Mouse (Mus musculus) macrophage (primary cell): ENCODE data around the gene Tnnt3. TPM values are rescaled to one million over a fixed set of nuclear protein-coding genes. Genes with fewer than 3 reads are reported as not detected.
A peak's percentile ranks its signal among the peaks of the same experiment; 100 is the strongest.

Experiments
- H3K27ac ChIP-seq: fragments of 350-480 bp; formaldehyde crosslinking; 2 replicates; pipeline ENCODE4 v1.9.0; 2021
- H3K36me3 ChIP-seq: fragments of 350-480 bp; formaldehyde crosslinking; 2 replicates; pipeline ENCODE4 v1.9.0; 2021; ENCODE audit errors: inconsistent target
- H3K4me3 ChIP-seq: fragments of 350-480 bp; formaldehyde crosslinking; 2 replicates; pipeline ENCODE4 v1.9.0; 2021; ENCODE audit errors: inconsistent target
- H3K79me2 ChIP-seq: fragments of 350-480 bp; formaldehyde crosslinking; 2 replicates; pipeline ENCODE4 v1.9.0; 2021; ENCODE audit errors: inconsistent target
- WGBS: methylation state at CpG from one replicate; pipeline ENCODE4 v1.1.7; 2026; ENCODE audit warnings: inconsistent platforms; ENCODE audit not compliant: missing documents; 5-methylcytosine and 5-hydroxymethylcytosine counted together
- polyA plus RNA-seq: library from polyadenylated mRNA; stranded (reverse); fragments of 250-400 nt; gene quantifications from 3 replicates; pipeline ENCODE4 v1.2.4, GENCODE M21; 2018; ENCODE audit warnings: inconsistent platforms

The Tnnt3 gene
- polyA plus RNA-seq, 1 experiment from 2014 or later, result not detected

DNA sequence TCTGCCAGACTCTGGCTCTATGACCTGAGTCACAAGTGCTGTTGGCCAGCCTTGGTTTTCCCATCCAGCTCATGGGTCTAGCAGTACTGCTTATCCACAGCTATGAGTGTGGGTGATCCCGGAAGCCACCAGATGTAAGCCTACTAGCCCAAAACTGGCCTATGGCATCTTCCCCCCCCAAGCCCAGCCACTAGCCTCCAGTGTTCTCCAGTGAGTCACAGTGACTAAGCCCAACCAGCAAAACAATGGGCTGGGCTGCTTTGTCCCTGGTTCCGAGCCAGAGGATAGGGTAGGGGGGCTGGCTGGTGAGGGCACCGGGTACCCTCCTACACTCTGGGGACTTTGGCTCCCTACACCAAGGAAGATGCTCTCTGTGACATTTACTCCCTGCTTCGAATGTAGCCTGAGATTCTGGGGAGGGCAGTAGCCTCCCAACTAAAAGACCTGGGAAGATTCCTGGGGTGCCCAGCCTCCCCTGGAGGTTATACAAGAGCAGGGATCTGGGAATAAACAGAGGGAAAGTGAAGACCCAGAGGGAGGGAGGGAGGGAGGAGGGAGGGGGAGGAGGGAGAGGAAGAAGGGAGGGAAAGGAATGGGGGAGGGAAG lies 27.7 kb upstream of the Tnnt3 start:
- H3K4me3 ChIP-seq, result no peak overlapping the region
- peak overlapping the region; percentile 27 for H3K27ac ChIP-seq
- H3K79me2 ChIP-seq, result peaks cover 99% of the 10 kb centered on the region
- no peaks in the 10 kb centered on the region for H3K36me3 ChIP-seq
- WGBS, result 52% methylated on average over 4 of the region's 4 CpGs

DNA sequence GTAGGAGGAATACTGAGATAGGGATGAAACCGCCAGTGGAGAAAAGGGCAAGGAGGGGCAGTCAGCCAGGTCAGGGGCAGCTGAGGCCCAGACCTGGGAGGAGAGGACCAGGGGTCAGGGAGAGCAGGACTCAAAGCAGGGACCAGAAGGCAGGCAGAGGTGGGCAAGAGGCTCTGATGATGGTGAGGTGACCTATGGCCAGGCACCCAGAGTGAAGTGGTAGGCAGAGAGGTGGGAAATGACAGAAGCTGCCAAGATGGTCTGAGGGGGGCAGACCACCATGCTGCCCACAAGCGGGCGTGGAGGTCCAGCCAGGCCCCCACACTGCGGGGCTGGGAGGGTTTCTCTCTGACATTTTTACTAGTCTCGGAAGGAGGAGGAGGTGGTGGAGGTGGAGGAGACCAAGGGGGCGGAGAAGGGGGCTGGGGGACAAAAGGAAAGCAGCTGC lies 27.2 kb upstream of the Tnnt3 start:
- peaks cover 99% of the 10 kb centered on the region for H3K79me2 ChIP-seq
- H3K27ac ChIP-seq, result no peak overlapping the region
- no peaks in the 10 kb centered on the region for H3K36me3 ChIP-seq
- WGBS, result 84% methylated on average over 5 of the region's 6 CpGs
- no peak overlapping the region for H3K4me3 ChIP-seq

DNA sequence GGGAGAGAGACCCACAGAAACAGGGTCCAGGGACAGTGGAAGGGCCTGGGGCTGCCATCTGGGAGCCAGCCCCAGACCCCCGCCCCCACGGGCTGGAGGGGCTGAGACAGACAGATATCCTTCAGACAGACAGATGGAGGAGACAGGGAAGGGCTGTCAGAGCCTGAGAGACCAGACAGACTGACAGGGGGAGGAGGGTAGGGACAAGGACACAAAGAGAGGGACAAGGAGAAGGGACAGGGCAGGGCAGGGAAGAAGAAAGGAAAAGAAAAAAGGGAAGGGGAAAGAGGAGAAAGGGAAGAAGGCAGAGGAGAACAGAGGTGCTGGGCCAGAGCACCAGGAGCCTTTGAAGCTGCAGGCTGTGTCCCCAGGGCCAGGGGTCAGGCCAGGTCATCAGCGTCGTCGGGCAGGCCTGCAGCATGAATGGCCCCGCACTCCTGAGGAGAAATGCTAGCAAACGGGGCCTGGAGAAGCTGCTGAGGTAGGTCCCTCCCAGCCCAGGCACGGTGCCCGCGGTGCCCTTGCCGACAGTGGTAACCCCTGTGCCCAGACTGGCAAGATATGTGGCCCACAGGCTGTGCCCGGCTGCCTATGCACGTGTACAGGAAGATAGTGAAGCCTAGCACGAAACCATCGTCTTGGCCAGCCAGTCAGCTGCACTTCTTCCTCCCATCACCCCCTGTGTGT lies 26.6 kb upstream of the Tnnt3 start:
- WGBS, result 69% methylated on average over 15 of the region's 15 CpGs
- H3K36me3 ChIP-seq, result no peaks in the 10 kb centered on the region
- H3K27ac ChIP-seq, result no peak overlapping the region
- H3K4me3 ChIP-seq, result no peak overlapping the region
- peaks cover 99% of the 10 kb centered on the region for H3K79me2 ChIP-seq

DNA sequence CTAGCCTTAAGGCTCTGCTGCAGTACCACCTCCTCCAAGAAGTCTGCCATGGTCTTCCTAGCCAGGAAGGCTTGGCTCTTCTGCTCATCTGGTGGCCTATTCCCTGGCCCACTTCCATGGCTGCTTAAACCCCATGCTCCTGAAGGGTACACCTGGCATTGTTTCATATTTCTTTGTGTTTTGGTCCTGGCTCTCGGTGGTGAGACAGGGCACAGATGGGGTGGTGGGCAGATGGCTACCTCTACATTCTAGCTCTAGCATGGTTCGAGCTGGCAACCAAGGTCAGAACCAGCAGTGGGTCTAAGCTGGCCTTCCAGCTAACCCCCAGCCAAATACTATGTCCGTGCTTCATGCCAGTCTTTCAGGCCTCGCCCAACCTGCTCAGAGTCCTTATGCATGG lies 25.7 kb upstream of the Tnnt3 start:
- Histone ChIP-seq H3K27ac (no peak overlapping the region), H3K79me2 (peaks cover 99% of the 10 kb centered on the region), H3K4me3 (no peak overlapping the region), H3K36me3 (no peaks in the 10 kb centered on the region)
- WGBS, result 98% methylated on average over 4 of the region's 4 CpGs

DNA sequence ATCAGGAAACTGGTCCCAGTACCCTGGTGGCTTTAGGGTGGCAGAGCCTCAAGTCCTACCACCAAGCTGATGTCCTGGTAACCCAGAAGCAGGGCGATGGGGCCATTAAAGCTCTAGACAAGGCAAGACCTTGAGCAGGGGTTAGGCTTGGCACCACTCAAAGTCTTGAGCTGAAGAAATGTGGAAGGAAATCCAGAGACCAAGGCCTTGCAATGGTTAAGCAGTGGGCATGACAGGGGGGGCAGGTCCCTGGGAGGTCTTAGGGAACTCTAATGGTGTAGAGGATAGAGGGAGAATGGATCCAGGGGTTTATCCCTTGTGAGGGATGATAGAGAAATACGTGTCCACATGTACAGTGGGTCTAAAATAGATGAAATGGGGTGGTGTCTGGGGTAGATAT lies 25.2 kb upstream of the Tnnt3 start:
- 96% methylated on average over 2 of the region's 2 CpGs for WGBS
- H3K79me2 ChIP-seq, result peaks cover 99% of the 10 kb centered on the region
- no peaks in the 10 kb centered on the region for H3K36me3 ChIP-seq
- no peak overlapping the region for H3K4me3 ChIP-seq
- H3K27ac ChIP-seq, result no peak overlapping the region

DNA sequence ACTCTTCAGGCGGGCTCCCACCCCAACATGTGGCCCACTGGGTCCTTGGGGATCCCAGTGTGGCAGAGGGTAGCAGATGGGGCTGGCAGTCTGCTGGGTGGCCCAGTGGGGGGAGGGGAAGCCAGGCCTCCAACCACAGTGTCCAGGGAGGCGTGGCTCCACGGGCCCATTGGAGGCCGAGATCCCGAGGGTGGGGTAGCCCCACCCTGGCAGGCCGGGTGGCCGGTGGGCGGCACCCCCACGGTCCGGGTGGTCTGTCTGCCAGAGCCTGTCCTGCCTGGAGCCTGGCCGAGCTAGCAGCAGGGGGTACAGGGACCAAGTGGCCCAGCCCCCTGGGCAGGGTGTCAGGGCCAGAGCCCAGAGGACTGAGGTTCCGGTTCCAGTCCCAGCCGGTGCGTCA lies 23.8 kb upstream of the Tnnt3 start:
- H3K79me2 ChIP-seq, result peaks cover 99% of the 10 kb centered on the region
- no peak overlapping the region for H3K27ac ChIP-seq
- H3K4me3 ChIP-seq, result no peak overlapping the region
- H3K36me3 ChIP-seq, result no peaks in the 10 kb centered on the region
- 99% methylated on average over 8 of the region's 14 CpGs for WGBS

DNA sequence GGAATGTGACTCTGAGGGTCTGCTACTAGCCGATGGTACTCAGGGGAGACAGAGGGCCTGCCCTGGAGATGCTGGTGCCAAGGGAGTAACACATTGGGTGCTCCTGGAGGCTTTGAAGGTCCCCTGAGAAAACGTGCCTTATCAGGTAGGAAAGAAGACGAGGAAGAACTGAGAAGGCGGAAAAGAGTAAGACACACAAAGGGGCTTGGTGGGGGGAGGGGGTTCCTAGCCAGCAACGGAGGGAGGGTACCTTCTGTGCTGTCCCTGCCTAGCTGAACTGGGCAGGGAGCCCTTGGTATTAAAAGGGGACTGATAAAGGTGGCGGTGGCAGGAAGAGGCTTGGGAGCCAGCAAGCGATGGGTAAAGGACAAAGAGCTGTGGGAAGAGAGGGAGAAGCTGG lies 23.0 kb upstream of the Tnnt3 start:
- 90% methylated on average over 7 of the region's 7 CpGs for WGBS
- no peaks in the 10 kb centered on the region for H3K36me3 ChIP-seq

DNA sequence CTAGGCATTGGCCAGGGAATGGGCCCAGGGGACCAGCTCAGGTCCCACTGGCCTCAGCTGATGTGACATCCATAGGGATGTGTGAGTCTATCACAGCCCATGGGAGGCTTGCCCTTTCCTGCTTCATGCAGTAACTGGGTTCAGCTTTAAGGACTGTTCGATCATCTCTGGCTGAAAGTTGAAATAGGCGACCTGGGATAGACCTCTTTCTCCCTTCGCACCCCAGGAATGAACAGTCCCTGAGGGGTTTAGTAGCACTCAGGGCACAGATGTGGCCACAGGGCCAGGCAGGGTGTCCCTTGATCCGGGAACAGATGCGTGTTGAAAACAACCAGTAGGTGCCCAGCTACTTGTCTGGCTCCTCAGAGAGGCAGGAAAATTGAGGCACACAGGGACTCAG lies 22.4 kb upstream of the Tnnt3 start:
- Histone ChIP-seq H3K79me2 (peaks cover 99% of the 10 kb centered on the region), H3K36me3 (no peaks in the 10 kb centered on the region), H3K4me3 (no peak overlapping the region), H3K27ac (no peak overlapping the region)
- 94% methylated on average over 5 of the region's 5 CpGs for WGBS

More for the DNA sequence above, 23.0 kb upstream of the Tnnt3 start:
- Histone ChIP-seq H3K79me2 (peaks cover 99% of the 10 kb centered on the region), H3K4me3 (no peak overlapping the region), H3K27ac (no peak overlapping the region)

DNA sequence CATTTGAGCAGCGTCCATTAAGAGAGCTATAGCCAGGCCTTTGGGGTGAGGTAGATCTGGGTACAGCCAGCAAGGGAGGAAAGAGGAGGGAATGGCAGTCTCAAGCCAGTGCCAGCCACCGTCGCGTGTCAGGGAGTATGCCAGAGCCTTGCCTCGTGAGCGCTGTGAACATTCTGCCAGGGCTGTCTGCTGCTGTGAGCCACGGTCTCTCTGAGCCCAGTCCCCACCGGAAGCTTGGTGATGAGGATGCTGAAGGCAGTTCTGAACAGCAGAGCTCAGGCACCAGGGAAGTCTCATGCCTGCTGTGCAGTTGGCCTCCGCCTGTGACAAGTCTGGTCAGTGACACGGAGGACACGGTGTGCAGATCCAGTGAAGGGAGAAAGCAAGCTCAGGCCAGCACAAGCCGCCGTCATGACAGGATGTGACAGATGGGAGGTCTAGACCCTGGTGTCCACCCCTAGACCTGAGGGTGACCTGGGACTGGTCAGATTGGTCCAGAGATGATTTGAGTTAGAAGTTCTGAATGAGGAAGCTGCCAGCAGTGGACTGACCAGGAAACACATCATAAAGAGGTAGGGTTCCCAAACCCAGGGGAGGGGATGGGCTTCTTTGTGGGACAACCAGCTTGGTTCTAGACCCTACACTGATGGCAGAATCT lies 21.7 kb upstream of the Tnnt3 start:
- no peaks in the 10 kb centered on the region for H3K36me3 ChIP-seq
- H3K4me3 ChIP-seq, result no peak overlapping the region
- 94% methylated on average over 13 of the region's 13 CpGs for WGBS

DNA sequence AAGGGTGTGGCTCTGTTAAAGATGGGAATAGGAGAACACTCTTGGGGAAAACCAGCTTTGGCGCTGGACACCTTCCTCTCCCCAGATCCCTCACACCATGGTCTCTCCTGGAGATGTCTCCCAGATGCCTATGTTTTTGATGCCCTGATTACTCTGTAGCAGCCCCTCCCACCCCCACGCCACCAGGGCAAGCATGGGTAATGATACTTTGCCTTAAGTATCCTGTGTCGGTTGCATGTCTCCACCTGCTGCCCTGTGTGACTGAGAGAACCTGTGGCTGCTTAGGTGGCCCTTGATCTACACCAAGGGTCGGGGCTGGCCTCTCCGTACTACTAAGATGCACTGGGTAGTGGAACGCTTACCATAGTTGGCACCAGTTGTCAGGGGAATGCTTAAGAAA lies 20.6 kb upstream of the Tnnt3 start:
- Histone ChIP-seq H3K27ac (no peak overlapping the region), H3K4me3 (no peak overlapping the region), H3K36me3 (no peaks in the 10 kb centered on the region), H3K79me2 (peaks cover 92% of the 10 kb centered on the region)
- WGBS, result 96% methylated on average over 6 of the region's 6 CpGs

More for the DNA sequence above, 21.7 kb upstream of the Tnnt3 start:
- Histone ChIP-seq H3K79me2 (peaks cover 96% of the 10 kb centered on the region), H3K27ac (no peak overlapping the region)

DNA sequence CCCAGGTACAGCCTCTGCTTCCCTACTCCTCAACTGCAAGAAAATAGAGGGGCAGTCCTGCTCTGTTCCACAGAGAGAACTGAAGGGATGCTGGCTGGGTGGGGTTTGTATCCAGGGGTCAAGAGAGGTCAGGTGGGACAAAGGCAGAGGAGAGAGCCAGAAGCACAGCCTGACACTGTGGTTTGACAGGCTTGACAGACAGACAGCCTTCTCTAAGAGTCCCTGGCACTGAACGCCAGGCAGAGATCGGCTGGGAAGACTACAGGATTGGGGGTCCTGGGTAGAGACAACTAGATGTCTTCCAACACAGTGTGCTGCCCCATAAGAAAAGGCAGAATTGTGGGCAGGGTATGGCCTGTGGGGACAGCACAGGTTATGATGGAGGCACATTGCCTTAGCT lies 20.1 kb upstream of the Tnnt3 start:
- WGBS, result 93% methylated on average over 2 of the region's 2 CpGs
- H3K27ac ChIP-seq, result no peak overlapping the region
- no peaks in the 10 kb centered on the region for H3K36me3 ChIP-seq

DNA sequence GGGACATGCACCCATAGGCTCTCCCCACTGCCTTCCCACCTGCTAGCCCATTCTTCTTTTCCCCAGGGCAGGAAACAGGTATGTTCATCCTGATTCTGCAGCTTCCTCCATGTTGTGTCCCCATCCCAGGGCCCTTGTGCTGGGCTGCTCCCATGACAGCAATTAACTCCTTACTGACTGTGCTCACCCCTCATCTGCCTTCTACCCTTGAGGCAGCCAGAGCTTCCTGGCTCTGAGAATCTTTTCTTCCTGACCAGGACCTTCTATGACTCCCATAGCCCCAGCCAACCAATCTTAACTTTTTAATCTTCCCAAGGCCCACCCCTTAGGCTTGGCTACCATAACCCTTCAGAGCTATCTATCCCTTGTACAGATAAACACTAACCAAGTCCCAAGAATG lies 19.3 kb upstream of the Tnnt3 start:
- peaks cover 5% of the 10 kb centered on the region; the same call in 1 of the 2 replicates for H3K36me3 ChIP-seq

More for the DNA sequence above, 20.1 kb upstream of the Tnnt3 start:
- no peak overlapping the region for H3K4me3 ChIP-seq
- peaks cover 86% of the 10 kb centered on the region for H3K79me2 ChIP-seq

DNA sequence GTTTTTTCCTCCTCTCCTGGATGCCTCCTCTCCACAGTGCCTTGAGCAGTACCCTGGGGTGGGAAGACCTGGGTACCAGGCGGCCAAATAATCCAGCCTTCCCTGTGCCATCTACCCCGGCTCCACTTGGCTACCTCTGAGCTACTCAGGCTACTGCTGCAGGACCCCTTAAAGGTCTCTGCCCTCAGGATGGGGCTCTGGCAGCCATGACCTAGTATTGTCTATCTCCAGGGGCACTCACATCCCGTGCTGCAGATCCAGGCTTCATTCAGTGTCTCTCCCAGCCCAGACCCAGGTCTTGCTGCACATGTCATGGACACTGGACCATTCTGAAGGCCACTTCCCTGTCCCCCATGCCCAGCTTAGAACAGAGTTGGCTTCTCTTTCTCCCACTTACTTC lies 18.8 kb upstream of the Tnnt3 start:
- Histone ChIP-seq H3K79me2 (peaks cover 74% of the 10 kb centered on the region), H3K4me3 (no peak overlapping the region), H3K27ac (no peak overlapping the region), H3K36me3 (peaks cover 8% of the 10 kb centered on the region; the same call in 1 of the 2 replicates)
- 98% methylated on average over 3 of the region's 3 CpGs for WGBS

More for the DNA sequence above, 19.3 kb upstream of the Tnnt3 start:
- no peak overlapping the region for H3K4me3 ChIP-seq
- no peak overlapping the region for H3K27ac ChIP-seq
- peaks cover 78% of the 10 kb centered on the region for H3K79me2 ChIP-seq

DNA sequence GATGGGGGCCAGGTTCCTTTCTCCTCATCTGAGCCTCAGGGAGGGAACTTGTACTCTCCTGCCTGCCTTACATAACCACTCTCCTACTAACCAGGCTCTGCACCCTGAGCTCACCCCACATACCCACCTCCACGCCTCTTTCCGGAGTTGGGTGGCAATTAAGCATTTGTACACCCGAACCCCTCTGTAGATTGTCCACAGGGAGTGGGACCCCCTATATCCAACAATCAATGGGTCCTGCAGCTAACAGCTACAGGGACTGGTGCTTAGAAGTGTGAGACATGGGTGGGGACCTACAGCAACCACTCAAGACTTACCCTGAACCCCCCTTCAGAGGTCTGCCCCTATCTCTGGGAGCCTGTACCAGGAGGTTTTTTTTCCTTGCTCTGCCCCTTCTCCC lies 18.0 kb upstream of the Tnnt3 start:
- H3K4me3 ChIP-seq, result no peak overlapping the region
- H3K36me3 ChIP-seq, result peaks cover 16% of the 10 kb centered on the region; the same call in 1 of the 2 replicates
- peaks cover 66% of the 10 kb centered on the region for H3K79me2 ChIP-seq
- H3K27ac ChIP-seq, result no peak overlapping the region
- 80% methylated on average over 3 of the region's 3 CpGs for WGBS

DNA sequence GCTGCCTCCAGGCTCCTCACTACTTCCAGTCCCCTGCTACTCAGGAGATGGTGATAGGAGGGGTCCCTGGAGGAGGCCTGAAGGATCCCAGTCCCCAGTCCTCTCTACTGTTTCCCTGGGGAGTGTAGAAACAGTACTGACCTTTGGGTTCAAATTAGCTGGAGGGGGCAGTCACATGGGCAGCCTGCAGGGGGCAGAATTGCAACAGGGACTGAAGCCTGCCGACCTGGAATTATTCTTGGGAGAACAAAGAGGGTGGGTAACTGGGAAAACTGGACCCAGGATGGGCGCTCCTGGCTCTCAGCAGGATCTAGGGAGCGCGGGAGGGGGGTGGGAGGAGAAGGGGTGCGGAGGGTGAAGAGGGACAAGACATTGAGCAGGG lies 17.5 kb upstream of the Tnnt3 start:
- 47% methylated on average over 5 of the region's 5 CpGs for WGBS
- no peak overlapping the region for H3K27ac ChIP-seq

More for the DNA sequence above, 17.5 kb upstream of the Tnnt3 start:
- Histone ChIP-seq H3K79me2 (peaks cover 61% of the 10 kb centered on the region), H3K36me3 (peaks cover 21% of the 10 kb centered on the region; the same call in 1 of the 2 replicates), H3K4me3 (no peak overlapping the region)
